Mouse (Mus musculus) liver, postnatal 0 days (tissue): ENCODE data around the gene Ptger3. TPM values are rescaled to one million over a fixed set of nuclear protein-coding genes. Genes with fewer than 3 reads are reported as not detected.

ENCODE experiments used
- ATAC-seq: fragments of 200-750 bp; cut with Nextera tagmentation; 2 replicates; pipeline ENCODE4 v1.8.0; 2017; ENCODE audit warnings: mild to moderate bottlenecking, moderate library complexity
- DNase-seq: peaks from one replicate; pipeline ENCODE4 v3.0.0-alpha.2; 2016
- H3K27ac ChIP-seq: fragments of 300-500 bp; sonication (generic); 2 replicates; pipeline ENCODE4 v1.5.1; 2014; ENCODE audit warnings: antibody characterized with exemption, moderate library complexity, mild to moderate bottlenecking, low read depth
- H3K27me3 ChIP-seq: fragments of 300-500 bp; sonication (generic); 2 replicates; pipeline ENCODE4 v1.6.1; 2014; ENCODE audit warnings: low read length, control low read depth, mixed read lengths; ENCODE audit not compliant: insufficient read depth
- H3K36me3 ChIP-seq: fragments of 300-500 bp; sonication (generic); replicated peaks from 2 replicates; pipeline ENCODE4 v1.6.1; 2014; ENCODE audit warnings: mild to moderate bottlenecking, control low read depth, low read length, moderate library complexity, mixed read lengths; ENCODE audit not compliant: insufficient read depth
- H3K4me1 ChIP-seq: fragments of 300-500 bp; sonication (generic); 2 replicates; pipeline ENCODE4 v1.6.1; 2014; ENCODE audit warnings: antibody characterized with exemption, mild to moderate bottlenecking, control low read depth; ENCODE audit not compliant: insufficient read depth
- H3K4me2 ChIP-seq: fragments of 300-500 bp; sonication (generic); 2 replicates; pipeline ENCODE4 v1.6.1; 2014; ENCODE audit warnings: low read depth, mild to moderate bottlenecking, low read length, moderate library complexity, mixed read lengths
- H3K4me3 ChIP-seq: fragments of 300-500 bp; sonication (generic); 2 replicates; pipeline ENCODE4 v1.5.1; 2014; ENCODE audit warnings: low read depth, low read length
- H3K9ac ChIP-seq: fragments of 300-500 bp; sonication (generic); replicated peaks from 2 replicates; pipeline ENCODE4 v1.6.1; 2014; ENCODE audit warnings: mild to moderate bottlenecking, moderate library complexity
- H3K9me3 ChIP-seq: fragments of 300-500 bp; sonication (generic); 2 replicates; pipeline ENCODE4 v1.6.1; 2016; ENCODE audit warnings: mild to moderate bottlenecking, control low read depth, low read length, mixed read lengths
- CTCF ChIP-seq: sonication (generic); IDR thresholded peaks from 2 replicates; pipeline ENCODE4 v1.5.1; 2016; ENCODE audit warnings: antibody characterized with exemption, low read depth
- EP300 ChIP-seq: IDR thresholded peaks from 2 replicates; pipeline ENCODE4 v1.6.1; 2016; ENCODE audit warnings: antibody characterized with exemption, low read depth, mild to moderate bottlenecking
- WGBS: fragments of 180-500 bp; shearing (Covaris S2); extraction: QIAGEN DNeasy Blood & Tissue Kit; methylation state at CpG from one replicate; pipeline ENCODE4 v1.1.7; 2014; ENCODE audit not compliant: insufficient replicate concordance; 5-methylcytosine and 5-hydroxymethylcytosine counted together
- polyA plus RNA-seq: library from polyadenylated mRNA; unstranded; fragments of >200 nt; fragmentation: Nextera tagmentation; extraction: Ambion mirVana; gene quantifications from 2 replicates; pipeline ENCODE4 v1.2.1, GENCODE M21; 2015

Gene Ptger3
- polyA plus RNA-seq, 1 experiment from 2014 or later, result 4.7 TPM

DNA sequence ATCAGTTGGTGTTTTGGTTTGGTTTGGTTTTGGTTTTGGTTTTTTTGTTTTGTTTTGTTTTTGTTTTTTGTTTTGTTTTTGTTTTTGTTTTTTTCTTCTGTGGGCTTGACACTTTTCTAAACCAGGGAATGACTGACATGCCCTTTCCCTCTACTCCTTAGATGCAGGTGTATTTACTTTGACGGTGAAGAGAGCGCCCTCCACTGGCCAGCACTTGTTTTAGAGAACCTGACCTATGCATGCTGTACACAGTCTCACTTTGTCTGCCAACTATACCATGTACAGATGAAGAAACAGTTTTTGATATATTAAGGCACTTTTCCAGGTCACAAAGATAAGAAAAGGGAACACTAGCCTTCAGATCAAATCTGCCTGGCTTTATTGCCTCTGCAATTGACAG lies 15.1 kb downstream of the Ptger3 start:
- Histone ChIP-seq H3K36me3 (no peaks in the 10 kb centered on the region), H3K9me3 (no peaks in the 10 kb centered on the region), H3K4me2 (no peak overlapping the region), H3K4me1 (peaks cover 24% of the 10 kb centered on the region), H3K4me3 (no peak overlapping the region), H3K27ac (no peak overlapping the region), H3K9ac (no peak overlapping the region), H3K27me3 (no peaks in the 10 kb centered on the region)
- ATAC-seq, result no peak
- WGBS, result 30% methylated on average over 2 of the region's 2 CpGs
- TF ChIP-seq CTCF, result peak; percentile 54
- no peak for TF ChIP-seq EP300
- DNase-seq, result no peak

DNA sequence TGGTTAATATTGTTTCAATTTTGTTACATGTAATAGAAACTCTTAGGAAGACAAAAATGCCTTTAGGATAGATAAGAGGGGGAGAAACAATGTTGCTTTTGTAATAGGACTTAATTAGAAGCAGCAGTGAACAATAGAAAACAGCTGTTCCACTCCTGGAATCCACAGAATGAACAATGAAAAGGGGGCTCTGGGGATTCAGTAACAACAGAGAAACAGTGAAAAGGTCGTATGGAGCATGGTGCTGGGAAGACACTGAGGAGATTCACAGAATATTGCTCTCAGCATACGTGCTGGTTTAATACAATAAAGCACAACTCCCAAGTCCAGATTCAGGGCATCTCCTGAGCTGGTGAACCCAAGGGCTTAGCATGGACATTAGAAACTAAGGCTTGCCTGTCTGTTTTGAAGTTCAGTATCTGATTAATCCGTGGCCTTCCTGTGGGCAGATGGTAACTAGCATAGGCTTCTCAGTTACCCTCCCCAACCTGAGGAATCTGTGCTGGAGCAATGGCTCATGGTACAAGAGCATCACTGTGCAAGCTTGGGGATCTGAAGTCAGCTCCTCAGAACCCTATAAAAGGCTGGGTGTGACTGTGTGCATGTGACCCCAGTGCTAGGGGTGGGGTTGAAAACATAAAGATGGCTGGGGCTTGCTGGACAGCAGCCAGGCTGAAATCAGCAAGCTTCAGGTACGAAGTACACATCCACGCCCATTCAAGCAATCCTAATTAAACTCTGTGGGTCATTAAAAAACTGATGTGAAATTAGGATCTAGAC lies 16.1 kb downstream of the Ptger3 start:
- Histone ChIP-seq H3K4me3 (no peak overlapping the region), H3K36me3 (no peaks in the 10 kb centered on the region), H3K9ac (no peak overlapping the region), H3K9me3 (no peaks in the 10 kb centered on the region), H3K27ac (no peak overlapping the region), H3K4me2 (no peak overlapping the region), H3K4me1 (peaks cover 18% of the 10 kb centered on the region), H3K27me3 (no peaks in the 10 kb centered on the region)
- ATAC-seq (peak; percentile 40; the same call in 1 of the 2 replicates), DNase-seq (no peak)
- TF ChIP-seq EP300, result no peak
- TF ChIP-seq CTCF, result no peak
- 55% methylated on average over 5 of the region's 5 CpGs for WGBS

DNA sequence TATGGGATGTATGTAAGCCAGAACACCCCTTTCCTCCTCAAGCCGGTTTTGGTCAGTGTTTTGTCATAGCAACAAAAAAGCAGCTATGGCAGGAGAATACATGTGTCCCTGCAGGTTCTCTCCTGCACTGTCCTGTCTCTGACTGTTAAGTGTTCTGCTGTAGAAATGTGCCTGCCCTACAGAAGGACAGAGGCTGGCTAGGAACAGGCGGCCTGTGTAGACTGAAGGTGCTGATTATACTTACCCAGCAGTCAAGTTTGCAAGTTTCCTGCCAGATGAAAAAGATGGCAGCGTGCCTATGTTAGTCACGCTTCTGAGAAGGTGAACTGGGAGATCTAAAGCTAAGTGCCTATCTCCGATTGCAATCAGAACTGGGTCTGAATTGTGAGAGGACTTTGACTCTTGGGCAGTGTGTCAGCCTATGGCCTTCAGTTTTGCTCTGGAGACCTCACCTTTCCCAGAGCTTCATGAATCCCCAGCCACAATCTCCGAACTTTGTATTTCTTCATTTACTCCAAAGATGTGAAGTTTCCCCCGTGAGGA lies 31.2 kb downstream of the Ptger3 start:
- TF ChIP-seq EP300 (no peak), CTCF (no peak)
- Histone ChIP-seq H3K9me3 (no peaks in the 10 kb centered on the region), H3K4me1 (peaks cover 5% of the 10 kb centered on the region; the same call in 1 of the 2 replicates), H3K4me2 (no peak overlapping the region), H3K27me3 (no peaks in the 10 kb centered on the region), H3K9ac (no peak overlapping the region), H3K27ac (no peak overlapping the region), H3K4me3 (no peak overlapping the region), H3K36me3 (no peaks in the 10 kb centered on the region)
- peak; percentile 56; the same call in 1 of the 2 replicates for ATAC-seq
- no peak for DNase-seq
- WGBS, result 55% methylated on average over 7 of the region's 7 CpGs

GRCm38 (mm10) chr3:157604684-157605410 lies 38.2 kb downstream of the Ptger3 start:
- ATAC-seq (no peak), DNase-seq (no peak)
- no peak overlapping the region for H3K4me2 ChIP-seq
- TF ChIP-seq EP300 (no peak), CTCF (no peak)
- no peaks in the 10 kb centered on the region for H3K9me3 ChIP-seq
- H3K4me1 ChIP-seq, result no peaks in the 10 kb centered on the region
- WGBS, result 80% methylated on average over 6 of the region's 6 CpGs
- H3K9ac ChIP-seq, result no peak overlapping the region
- no peak overlapping the region for H3K4me3 ChIP-seq
- H3K36me3 ChIP-seq, result no peaks in the 10 kb centered on the region
- no peaks in the 10 kb centered on the region for H3K27me3 ChIP-seq
- no peak overlapping the region for H3K27ac ChIP-seq

DNA sequence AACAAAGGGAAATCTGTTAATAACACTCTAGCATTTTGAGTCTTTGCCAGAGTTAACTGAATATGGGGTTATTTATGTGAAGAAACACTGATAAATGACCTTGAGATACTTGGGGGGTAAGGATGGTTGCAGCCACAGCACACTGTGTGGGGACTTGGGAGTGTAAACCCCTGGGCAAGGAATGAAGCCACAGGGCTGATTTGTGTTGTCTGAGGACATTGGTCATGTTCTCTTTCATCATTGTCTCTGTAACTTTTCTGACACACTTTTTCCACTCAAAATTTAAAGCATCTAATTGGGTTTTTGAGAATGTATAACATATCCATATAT lies 38.7 kb downstream of the Ptger3 start:
- ATAC-seq (no peak), DNase-seq (no peak)
- Histone ChIP-seq H3K4me3 (no peak overlapping the region), H3K9ac (no peak overlapping the region), H3K27ac (no peak overlapping the region), H3K4me1 (no peaks in the 10 kb centered on the region), H3K9me3 (no peaks in the 10 kb centered on the region), H3K27me3 (no peaks in the 10 kb centered on the region), H3K36me3 (no peaks in the 10 kb centered on the region), H3K4me2 (no peak overlapping the region)
- TF ChIP-seq CTCF, result no peak
- TF ChIP-seq EP300, result no peak

GRCm38 (mm10) chr3:157613542-157613941 lies 46.9 kb downstream of the Ptger3 start:
- DNase-seq (no peak), ATAC-seq (no peak)
- H3K4me3 ChIP-seq, result no peak overlapping the region
- no peak overlapping the region for H3K27ac ChIP-seq
- no peak for TF ChIP-seq EP300
- no peak for TF ChIP-seq CTCF
- no peak overlapping the region for H3K9ac ChIP-seq
- 17% methylated on average over 1 of the region's 1 CpGs for WGBS
- 0 out of 2 replicates have a peak, but pooled peaks cover 7% of the 10 kb centered on the region for H3K4me1 ChIP-seq
- no peaks in the 10 kb centered on the region for H3K27me3 ChIP-seq
- H3K36me3 ChIP-seq, result no peaks in the 10 kb centered on the region
- no peak overlapping the region for H3K4me2 ChIP-seq
- no peaks in the 10 kb centered on the region for H3K9me3 ChIP-seq
